Mouse (Mus musculus): ENCODE measurements around the gene Rnasek. TPM values are rescaled to one million over a fixed set of nuclear protein-coding genes. Genes with fewer than 3 reads are reported as not detected.

Rnasek gene
- polyA plus RNA-seq (2016; fragmentation: Nextera tagmentation; extraction: Ambion mirVana) = 125 and 171 TPM in 2 replicates

DNA sequence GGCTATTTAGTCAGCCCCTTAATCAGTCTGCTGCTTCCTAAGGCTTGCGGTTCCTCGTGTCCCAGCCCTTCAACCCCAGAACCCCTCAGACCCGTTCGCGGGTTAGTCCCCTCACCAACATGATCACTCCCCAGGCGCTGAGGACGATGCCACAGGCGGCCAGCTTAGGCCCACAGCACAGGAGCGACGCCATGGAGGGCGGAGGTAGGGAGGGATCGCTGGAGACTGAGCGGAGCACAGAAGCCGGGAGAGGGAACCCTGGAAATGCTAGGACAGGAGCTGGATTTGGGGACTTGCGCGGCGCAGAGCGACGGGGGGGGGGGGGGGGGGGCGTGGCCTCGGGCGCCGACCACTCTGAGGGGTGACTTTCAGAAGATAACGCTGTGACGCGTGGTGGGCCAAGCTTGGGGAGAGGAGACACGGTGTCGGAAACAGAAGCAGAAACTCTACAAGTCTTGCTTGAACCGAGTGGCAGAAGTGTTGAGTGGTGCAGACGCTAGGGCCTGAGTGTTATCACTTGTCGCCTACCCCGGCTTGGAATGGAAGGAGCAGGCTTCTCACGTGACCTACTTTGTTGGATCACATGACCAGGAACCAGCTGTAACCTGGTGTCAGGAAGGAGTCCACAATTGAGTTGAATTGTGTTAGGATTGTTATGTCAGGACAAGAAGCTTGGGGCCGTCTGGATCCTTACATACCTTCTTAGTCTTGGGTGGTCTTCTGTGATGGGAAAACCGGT, at the start of gene Rnasek, which contains the start of gene Gm21988:
Rnasek (minus strand) TSS at position 302 of the 739 bp plus-strand sequence.
Gm21988 (minus strand) TSS at position 290 of the 739 bp plus-strand sequence.
- no peaks in the 10 kb centered on the region for H3K27me3 ChIP-seq (ENCODE audit: insufficient read depth, poor library complexity, severe bottlenecking)
- WGBS = 0% methylated on average over 35 of the region's 35 CpGs
- no peaks in the 10 kb centered on the region for H3K9me3 ChIP-seq
- peak within 1 kb of the TSS; percentile 98 for H3K4me3 ChIP-seq
- H3K27ac ChIP-seq = peak within 1 kb of the TSS; percentile 97
- peak; percentile 82 for DNase-seq (ENCODE audit: low spot score)
- H3K36me3 ChIP-seq = peaks cover 16% of the 10 kb centered on the region
- H3K4me1 ChIP-seq (replicated peaks) = peaks cover 50% of the 10 kb centered on the region

- no peak for DNase-seq (ENCODE audit: low spot score)
Observed at GRCm38 (mm10) chr11:70289236-70289635, 49.6 kb upstream of the Rnasek start.

DNA sequence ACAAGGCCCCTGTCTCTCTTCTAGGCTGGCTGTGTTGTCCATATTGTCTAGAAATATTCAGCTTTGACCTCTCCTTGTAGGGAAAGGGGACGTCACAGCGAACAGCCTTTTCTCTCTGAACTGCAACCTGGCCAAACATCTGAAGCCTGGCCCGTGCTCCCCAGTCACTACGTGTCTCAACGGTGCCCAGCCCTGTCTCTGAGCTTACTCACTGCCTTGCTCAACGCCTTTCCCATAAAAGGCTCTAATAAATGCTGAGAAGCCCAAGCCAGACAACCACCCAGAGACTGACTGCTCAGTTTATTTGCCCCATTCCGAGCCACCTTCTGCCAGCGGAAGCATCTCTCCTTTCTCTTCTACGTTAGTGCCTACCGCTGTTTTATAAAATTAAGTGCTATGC, 48.5 kb upstream of the Rnasek start:
- Histone ChIP-seq H3K4me1 (replicated peaks) (peaks cover 5% of the 10 kb centered on the region), H3K36me3 (no peaks in the 10 kb centered on the region), H3K27me3 (ENCODE audit: insufficient read depth, poor library complexity, severe bottlenecking) (no peaks in the 10 kb centered on the region), H3K4me3 (no peak overlapping the region), H3K27ac (no peak overlapping the region), H3K9me3 (no peaks in the 10 kb centered on the region)
- WGBS = 88% methylated on average over 10 of the region's 10 CpGs
- no peak for DNase-seq (ENCODE audit: low spot score)

More at GRCm38 (mm10) chr11:70289236-70289635, 49.6 kb upstream of the Rnasek start:
- Histone ChIP-seq H3K9me3 (no peaks in the 10 kb centered on the region), H3K4me1 (replicated peaks) (peaks cover 5% of the 10 kb centered on the region), H3K4me3 (no peak overlapping the region), H3K27ac (no peak overlapping the region), H3K36me3 (no peaks in the 10 kb centered on the region), H3K27me3 (ENCODE audit: insufficient read depth, poor library complexity, severe bottlenecking) (no peaks in the 10 kb centered on the region)
- WGBS = 37% methylated on average over 6 of the region's 6 CpGs

GRCm38 (mm10) chr11:70285686-70286085, 46.0 kb upstream of the Rnasek start:
- H3K4me1 ChIP-seq (replicated peaks) = peaks cover 3% of the 10 kb centered on the region
- H3K27me3 ChIP-seq (ENCODE audit: insufficient read depth, poor library complexity, severe bottlenecking) = no peaks in the 10 kb centered on the region
- H3K4me3 ChIP-seq = no peak overlapping the region
- no peak overlapping the region for H3K27ac ChIP-seq
- no peak for DNase-seq (ENCODE audit: low spot score)
- 86% methylated on average over 5 of the region's 5 CpGs for WGBS
- no peaks in the 10 kb centered on the region for H3K9me3 ChIP-seq
- no peaks in the 10 kb centered on the region for H3K36me3 ChIP-seq

- Histone ChIP-seq H3K4me1 (replicated peaks) (no peaks in the 10 kb centered on the region), H3K27me3 (ENCODE audit: insufficient read depth, poor library complexity, severe bottlenecking) (no peaks in the 10 kb centered on the region), H3K9me3 (no peaks in the 10 kb centered on the region), H3K36me3 (no peaks in the 10 kb centered on the region), H3K4me3 (no peak overlapping the region), H3K27ac (no peak overlapping the region)
- DNase-seq (ENCODE audit: low spot score) = no peak
- WGBS = 86% methylated on average over 3 of the region's 3 CpGs
Observed at GRCm38 (mm10) chr11:70284757-70285156, 45.1 kb upstream of the Rnasek start.

- Histone ChIP-seq H3K27me3 (ENCODE audit: insufficient read depth, poor library complexity, severe bottlenecking) (no peaks in the 10 kb centered on the region), H3K4me1 (replicated peaks) (no peaks in the 10 kb centered on the region), H3K4me3 (no peak overlapping the region), H3K36me3 (no peaks in the 10 kb centered on the region), H3K9me3 (no peaks in the 10 kb centered on the region), H3K27ac (no peak overlapping the region)
- WGBS = 87% methylated on average over 4 of the region's 4 CpGs
- DNase-seq (ENCODE audit: low spot score) = no peak
Observed at GRCm38 (mm10) chr11:70283666-70284065, 44.0 kb upstream of the Rnasek start.

DNA sequence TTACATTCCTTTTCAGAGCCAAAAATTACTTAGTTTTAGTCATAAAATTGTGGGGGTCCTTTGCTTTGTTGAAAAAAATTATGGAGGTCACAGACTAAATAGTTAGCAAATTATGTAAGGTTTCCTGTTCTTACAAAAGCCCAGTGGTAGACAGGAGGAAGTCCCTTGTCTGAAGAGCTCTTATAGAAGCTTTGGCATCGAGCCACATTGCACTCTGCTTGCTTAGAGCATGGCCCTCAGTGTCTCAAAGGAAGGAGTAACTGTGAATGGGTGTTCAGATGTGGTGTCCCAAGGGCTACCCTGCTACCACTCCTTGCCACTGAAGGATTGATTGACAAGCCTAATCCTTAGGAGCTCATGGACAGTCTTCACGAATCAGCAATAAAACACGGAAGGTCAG, 40.8 kb upstream of the Rnasek start:
- no peaks in the 10 kb centered on the region for H3K9me3 ChIP-seq
- WGBS = 76% methylated on average over 3 of the region's 3 CpGs
- no peaks in the 10 kb centered on the region for H3K36me3 ChIP-seq
- DNase-seq (ENCODE audit: low spot score) = no peak
- no peak overlapping the region for H3K4me3 ChIP-seq
- H3K4me1 ChIP-seq (replicated peaks) = no peaks in the 10 kb centered on the region
- no peaks in the 10 kb centered on the region for H3K27me3 ChIP-seq (ENCODE audit: insufficient read depth, poor library complexity, severe bottlenecking)
- no peak overlapping the region for H3K27ac ChIP-seq

DNA sequence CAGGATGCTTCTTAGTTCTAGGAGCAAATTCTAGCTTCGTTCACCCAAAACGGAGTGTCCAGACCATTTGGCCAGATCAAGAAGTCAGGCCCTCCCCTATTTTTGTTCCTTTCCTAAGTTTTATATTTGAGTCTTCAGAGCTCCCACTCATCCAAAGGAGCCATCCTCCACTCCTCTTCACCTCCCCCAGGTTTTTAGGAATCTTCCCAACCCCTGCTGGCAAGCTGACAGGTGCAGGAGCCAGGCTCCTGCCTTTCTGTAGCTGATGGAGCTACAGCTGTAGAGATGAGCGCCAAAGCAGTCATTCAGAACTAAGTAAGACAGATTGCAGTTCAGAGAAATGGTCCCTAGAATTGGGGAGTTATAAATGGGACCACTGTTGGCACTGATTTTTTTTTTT, 39.3 kb upstream of the Rnasek start:
- H3K4me1 ChIP-seq (replicated peaks) = no peaks in the 10 kb centered on the region
- H3K36me3 ChIP-seq = no peaks in the 10 kb centered on the region
- WGBS = 81% methylated on average over 3 of the region's 3 CpGs
- H3K27me3 ChIP-seq (ENCODE audit: insufficient read depth, poor library complexity, severe bottlenecking) = no peaks in the 10 kb centered on the region
- DNase-seq (ENCODE audit: low spot score) = no peak
- H3K27ac ChIP-seq = no peak overlapping the region
- H3K9me3 ChIP-seq = no peaks in the 10 kb centered on the region
- no peak overlapping the region for H3K4me3 ChIP-seq

DNA sequence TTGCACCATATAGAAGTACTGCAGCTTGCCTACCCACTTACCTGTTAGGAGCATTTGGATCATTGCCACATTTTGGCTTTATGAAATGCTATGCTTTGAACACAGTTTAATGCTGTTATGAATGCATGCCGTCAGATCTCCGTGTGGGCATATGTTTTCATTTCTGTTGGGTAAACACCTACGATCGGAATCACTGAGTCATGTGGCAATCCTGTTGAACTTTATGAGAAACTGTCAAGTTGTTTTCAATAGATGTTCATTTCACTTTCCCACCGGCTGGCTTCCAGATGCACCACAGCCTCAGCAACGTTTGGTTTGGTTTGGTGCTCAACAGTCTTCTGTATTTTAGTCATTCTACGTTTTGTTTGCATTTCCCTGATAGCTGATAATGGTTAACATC, 32.0 kb upstream of the Rnasek start:
- H3K27me3 ChIP-seq (ENCODE audit: insufficient read depth, poor library complexity, severe bottlenecking) = no peaks in the 10 kb centered on the region; the same call in 1 of the 2 replicates
- 89% methylated on average over 7 of the region's 7 CpGs for WGBS
- H3K27ac ChIP-seq = no peak overlapping the region
- H3K36me3 ChIP-seq = no peaks in the 10 kb centered on the region
- no peaks in the 10 kb centered on the region for H3K9me3 ChIP-seq
- H3K4me3 ChIP-seq = no peak overlapping the region
- DNase-seq (ENCODE audit: low spot score) = no peak
- H3K4me1 ChIP-seq (replicated peaks) = no peaks in the 10 kb centered on the region

- no peak overlapping the region for H3K4me3 ChIP-seq
- H3K4me1 ChIP-seq (replicated peaks) = no peaks in the 10 kb centered on the region
- H3K27ac ChIP-seq = no peak overlapping the region
- WGBS = 87% methylated on average over 1 of the region's 1 CpGs
- peaks cover 3% of the 10 kb centered on the region for H3K27me3 ChIP-seq (ENCODE audit: insufficient read depth, poor library complexity, severe bottlenecking)
- no peaks in the 10 kb centered on the region for H3K36me3 ChIP-seq
- H3K9me3 ChIP-seq = no peaks in the 10 kb centered on the region
- no peak for DNase-seq (ENCODE audit: low spot score)
Observed at GRCm38 (mm10) chr11:70266405-70266804, 26.8 kb upstream of the Rnasek start.

DNA sequence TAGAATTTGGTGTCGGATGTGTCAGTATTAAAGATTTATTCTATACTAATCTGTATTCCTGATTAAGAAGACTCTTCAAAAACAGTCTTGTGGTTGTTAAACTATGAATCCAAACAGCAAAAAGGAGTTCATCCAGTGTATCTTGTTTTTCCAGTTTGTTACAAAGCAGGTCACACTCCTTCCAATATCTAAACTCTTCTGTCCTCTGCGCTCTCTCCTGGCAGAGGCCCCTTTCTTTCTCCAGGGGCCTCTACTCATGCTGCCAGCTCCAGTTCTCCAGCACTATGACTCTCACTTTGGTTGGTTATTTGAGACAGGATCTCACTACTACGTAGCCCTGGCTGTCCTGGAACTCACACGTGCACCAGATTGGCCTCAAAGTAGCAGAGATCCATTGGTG, 26.2 kb upstream of the Rnasek start:
- Histone ChIP-seq H3K4me1 (replicated peaks) (no peaks in the 10 kb centered on the region), H3K36me3 (no peaks in the 10 kb centered on the region), H3K4me3 (no peak overlapping the region), H3K9me3 (no peaks in the 10 kb centered on the region), H3K27me3 (ENCODE audit: insufficient read depth, poor library complexity, severe bottlenecking) (peaks cover 3% of the 10 kb centered on the region), H3K27ac (no peak overlapping the region)
- 76% methylated on average over 4 of the region's 4 CpGs for WGBS
- DNase-seq (ENCODE audit: low spot score) = no peak

DNA sequence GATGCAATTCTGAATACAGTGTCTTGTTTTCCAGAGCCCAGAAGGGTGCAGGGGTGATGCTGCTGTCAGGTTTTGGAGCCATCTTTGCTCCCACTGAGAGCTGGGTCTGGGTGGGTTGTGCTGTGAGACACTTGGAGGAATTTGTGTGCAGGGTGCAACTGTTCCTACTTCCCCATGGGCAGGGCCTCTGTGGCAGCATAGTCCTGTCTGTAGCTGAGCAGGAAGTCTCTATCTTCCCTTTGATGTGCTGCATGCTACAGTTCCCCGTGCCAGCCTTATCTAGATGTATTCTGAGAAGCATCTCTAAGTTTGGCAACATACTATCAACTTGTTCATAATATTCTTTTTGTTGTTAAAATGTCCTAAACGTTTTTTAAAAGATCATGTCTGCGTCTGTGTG, 25.6 kb upstream of the Rnasek start:
- Histone ChIP-seq H3K9me3 (no peaks in the 10 kb centered on the region), H3K36me3 (no peaks in the 10 kb centered on the region), H3K4me1 (replicated peaks) (no peaks in the 10 kb centered on the region), H3K4me3 (no peak overlapping the region), H3K27ac (no peak overlapping the region), H3K27me3 (ENCODE audit: insufficient read depth, poor library complexity, severe bottlenecking) (peaks cover 3% of the 10 kb centered on the region)
- DNase-seq (ENCODE audit: low spot score) = no peak
- 61% methylated on average over 3 of the region's 3 CpGs for WGBS

GRCm38 (mm10) chr11:70259035-70259434, 19.4 kb upstream of the Rnasek start:
- H3K36me3 ChIP-seq = no peaks in the 10 kb centered on the region
- 96% methylated on average over 4 of the region's 4 CpGs for WGBS
- no peak overlapping the region for H3K27ac ChIP-seq
- H3K9me3 ChIP-seq = no peaks in the 10 kb centered on the region
- H3K4me3 ChIP-seq = no peak overlapping the region
- no peak for DNase-seq (ENCODE audit: low spot score)
- H3K27me3 ChIP-seq (ENCODE audit: insufficient read depth, poor library complexity, severe bottlenecking) = peaks cover 27% of the 10 kb centered on the region
- H3K4me1 ChIP-seq (replicated peaks) = peaks cover 15% of the 10 kb centered on the region
